Mouse (Mus musculus): Measurements from ENCODE around the gene Pomt1. TPM values are rescaled to one million over a fixed set of nuclear protein-coding genes. Genes with fewer than 3 reads are reported as not detected.

The Pomt1 gene
- polyA plus RNA-seq, 1 experiment from 2014 or later: 29.7 TPM

GRCm38 (mm10) chr2:32258887-32259533 lies 22.6 kb downstream of the Pomt1 start:
- peak overlapping the region; percentile 91 for H3K27ac ChIP-seq
- peaks cover 20% of the 10 kb centered on the region for H3K4me1 ChIP-seq
- peak overlapping the region; percentile 90 for H3K4me3 ChIP-seq
- peaks cover 43% of the 10 kb centered on the region for H3K36me3 ChIP-seq (replicated peaks)
- WGBS: 67% methylated on average over 6 of the region's 6 CpGs
- DNase-seq (ENCODE audit: extremely low spot score, low spot score): no peak
- H3K27me3 ChIP-seq (ENCODE audit: poor library complexity, severe bottlenecking): no peaks in the 10 kb centered on the region
- H3K9me3 ChIP-seq: no peaks in the 10 kb centered on the region

GRCm38 (mm10) chr2:32259657-32260417 lies 23.4 kb downstream of the Pomt1 start, which contains the start of gene Uck1:
Gene Uck1, minus strand, starts transcription at chr2:32260159.
- Histone ChIP-seq H3K27me3 (ENCODE audit: poor library complexity, severe bottlenecking) (no peaks in the 10 kb centered on the region), H3K36me3 (replicated peaks) (peaks cover 35% of the 10 kb centered on the region), H3K4me3 (peak within 1 kb of the TSS; percentile 90), H3K4me1 (peaks cover 20% of the 10 kb centered on the region), H3K27ac (peak within 1 kb of the TSS; percentile 91), H3K9me3 (no peaks in the 10 kb centered on the region)
- 2% methylated on average over 58 of the region's 59 CpGs for WGBS
- peak; percentile 87 for DNase-seq (ENCODE audit: extremely low spot score, low spot score)

- 22% methylated on average over 4 of the region's 4 CpGs for WGBS
- Histone ChIP-seq H3K27ac (no peak overlapping the region), H3K36me3 (replicated peaks) (peaks cover 30% of the 10 kb centered on the region), H3K4me3 (0 out of 2 replicates have a peak overlapping the region, but pooled peaks have one; percentile 90), H3K27me3 (ENCODE audit: poor library complexity, severe bottlenecking) (no peaks in the 10 kb centered on the region), H3K4me1 (peaks cover 20% of the 10 kb centered on the region), H3K9me3 (no peaks in the 10 kb centered on the region)
- peak; percentile 24 for DNase-seq (ENCODE audit: extremely low spot score, low spot score)
Measured at GRCm38 (mm10) chr2:32260635-32261034, 24.2 kb downstream of the Pomt1 start.

DNA sequence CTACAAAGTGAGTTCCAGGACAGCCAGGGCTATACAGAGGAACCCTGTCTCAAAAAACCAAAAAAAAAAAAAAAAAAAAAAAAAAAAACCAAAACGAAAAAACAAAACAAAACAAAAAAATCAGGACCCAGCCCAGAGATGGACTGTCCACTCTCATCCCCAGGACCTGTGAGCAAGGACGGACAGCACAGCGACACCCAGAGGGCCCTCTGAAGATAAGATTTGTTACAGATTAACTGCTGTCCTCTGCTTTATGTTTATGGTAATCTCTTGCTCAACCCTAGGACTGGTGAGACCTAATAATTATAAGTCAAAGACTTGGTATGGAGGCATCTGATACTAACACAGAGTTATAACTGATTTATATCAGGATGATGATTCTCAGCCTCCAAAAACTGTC lies 39.4 kb downstream of the Pomt1 start:
- Histone ChIP-seq H3K27ac (no peak overlapping the region), H3K4me3 (no peak overlapping the region), H3K4me1 (no peaks in the 10 kb centered on the region), H3K9me3 (no peaks in the 10 kb centered on the region), H3K36me3 (replicated peaks) (peaks cover 43% of the 10 kb centered on the region), H3K27me3 (ENCODE audit: poor library complexity, severe bottlenecking) (no peaks in the 10 kb centered on the region)
- WGBS: 81% methylated on average over 3 of the region's 3 CpGs
- no peak for DNase-seq (ENCODE audit: extremely low spot score, low spot score)

DNA sequence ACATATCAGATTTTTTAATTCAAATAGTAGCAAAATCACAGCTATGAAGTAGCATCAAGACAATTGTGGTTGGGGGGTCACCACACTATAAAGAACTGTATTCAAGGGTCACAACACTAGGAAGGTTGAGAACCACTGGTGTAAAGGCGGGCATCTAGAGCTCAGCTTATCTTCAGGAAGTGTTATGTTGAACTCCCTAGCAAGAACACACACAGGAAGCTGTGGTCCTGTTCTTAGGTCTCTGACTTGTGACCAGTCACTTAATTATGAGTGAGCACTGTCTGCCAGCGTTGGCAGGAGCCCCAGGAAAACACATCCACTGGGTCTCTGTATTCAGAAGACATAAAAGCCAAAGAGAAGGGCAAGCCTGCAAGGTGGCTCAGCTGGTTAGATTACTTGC lies 45.9 kb downstream of the Pomt1 start:
- H3K36me3 ChIP-seq (replicated peaks): peaks cover 89% of the 10 kb centered on the region
- 94% methylated on average over 2 of the region's 2 CpGs for WGBS
- H3K4me3 ChIP-seq: no peak overlapping the region

DNA sequence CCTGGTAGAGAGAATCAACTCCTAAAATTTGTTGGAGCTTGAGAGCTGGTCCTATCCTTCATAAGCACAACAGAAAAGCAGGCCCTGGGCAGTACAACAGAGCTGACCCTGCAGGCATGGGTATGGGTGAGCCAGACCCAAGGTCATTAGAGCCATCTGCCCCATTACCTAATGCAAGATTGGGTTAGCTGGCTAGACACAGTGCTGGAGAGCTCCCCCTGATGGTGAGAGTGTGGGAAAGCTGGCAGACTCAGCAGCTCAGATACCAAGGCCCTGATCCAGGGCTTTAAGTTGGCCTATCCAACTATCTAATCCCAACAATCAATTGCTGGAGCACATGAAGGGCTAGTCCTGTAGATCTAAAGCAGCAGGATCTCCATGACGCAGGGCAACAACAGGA lies 46.3 kb downstream of the Pomt1 start:
- H3K9me3 ChIP-seq: no peaks in the 10 kb centered on the region
- peaks cover 85% of the 10 kb centered on the region for H3K36me3 ChIP-seq (replicated peaks)
- DNase-seq (ENCODE audit: extremely low spot score, low spot score): no peak
- no peak overlapping the region for H3K27ac ChIP-seq
- H3K4me3 ChIP-seq: no peak overlapping the region
- H3K4me1 ChIP-seq: peaks cover 11% of the 10 kb centered on the region
- no peaks in the 10 kb centered on the region for H3K27me3 ChIP-seq (ENCODE audit: poor library complexity, severe bottlenecking)
- 85% methylated on average over 1 of the region's 1 CpGs for WGBS

More for the DNA sequence above, 45.9 kb downstream of the Pomt1 start:
- no peak overlapping the region for H3K27ac ChIP-seq
- no peaks in the 10 kb centered on the region for H3K9me3 ChIP-seq
- H3K27me3 ChIP-seq (ENCODE audit: poor library complexity, severe bottlenecking): no peaks in the 10 kb centered on the region
- DNase-seq (ENCODE audit: extremely low spot score, low spot score): no peak
- H3K4me1 ChIP-seq: peaks cover 11% of the 10 kb centered on the region

DNA sequence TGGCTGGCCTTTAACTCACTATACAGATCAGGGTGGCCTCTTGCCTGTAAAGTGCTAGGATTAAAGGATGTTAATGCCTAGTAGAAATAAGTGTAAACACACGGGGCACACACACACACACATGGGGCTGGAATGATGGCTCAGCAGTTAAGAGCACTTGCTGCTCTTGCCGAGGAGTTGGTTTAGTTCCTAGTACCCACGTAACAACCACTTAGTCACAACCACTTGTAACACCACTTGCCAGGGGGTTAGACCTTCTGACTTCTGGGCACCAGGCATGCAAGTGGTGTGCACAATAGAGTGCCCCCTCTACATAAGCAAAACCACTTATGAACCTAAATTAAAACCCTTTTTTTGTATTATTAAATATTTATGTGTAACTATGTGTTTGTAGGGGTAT lies 47.6 kb downstream of the Pomt1 start:
- Histone ChIP-seq H3K27ac (no peak overlapping the region), H3K9me3 (no peaks in the 10 kb centered on the region), H3K27me3 (ENCODE audit: poor library complexity, severe bottlenecking) (no peaks in the 10 kb centered on the region), H3K4me1 (peaks cover 18% of the 10 kb centered on the region), H3K4me3 (no peak overlapping the region), H3K36me3 (replicated peaks) (peaks cover 72% of the 10 kb centered on the region)
- DNase-seq (ENCODE audit: extremely low spot score, low spot score): no peak
- 97% methylated on average over 3 of the region's 3 CpGs for WGBS

DNA sequence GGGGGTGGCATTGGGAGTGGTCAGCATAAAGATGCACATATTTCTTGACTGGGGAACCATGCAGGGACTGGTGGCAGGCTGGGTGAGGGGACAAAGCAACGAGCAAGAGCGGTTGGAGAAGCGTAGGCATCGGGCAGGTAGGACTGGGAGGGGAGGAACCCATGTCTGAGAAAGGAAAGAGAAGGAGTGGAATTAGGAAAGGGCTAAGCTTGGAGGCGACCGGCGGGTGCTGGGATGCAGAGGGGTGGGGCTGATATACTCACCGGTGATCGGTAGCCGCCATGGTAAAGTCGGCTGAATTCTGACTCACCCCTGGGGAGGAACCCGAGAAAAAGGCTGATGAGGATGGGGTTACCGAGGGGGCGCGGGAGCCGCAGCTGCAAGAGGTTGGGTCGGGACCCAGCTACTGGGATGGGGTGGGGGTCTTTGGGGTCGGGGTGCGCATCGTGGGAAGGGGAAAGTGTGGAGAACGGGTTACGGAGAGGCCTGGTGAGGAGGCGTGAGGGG lies 51.0 kb downstream of the Pomt1 start, which contains the start of gene Golga2:
TSS of gene Golga2 (plus strand) at position 51 of the 507 bp plus-strand sequence.
- 1% methylated on average over 23 of the region's 23 CpGs for WGBS

GRCm38 (mm10) chr2:32287923-32288367 lies 51.6 kb downstream of the Pomt1 start, which contains the start of gene Swi5:
Gene Swi5, minus strand, starts transcription at chr2:32288075.
- H3K36me3 ChIP-seq (replicated peaks): peaks cover 45% of the 10 kb centered on the region
- H3K4me1 ChIP-seq: peaks cover 23% of the 10 kb centered on the region
- H3K27ac ChIP-seq: peak within 1 kb of the TSS; percentile 90
- WGBS: under 1% methylated on average over 40 of the region's 41 CpGs
- H3K9me3 ChIP-seq: no peaks in the 10 kb centered on the region
- peak within 1 kb of the TSS; percentile 95 for H3K4me3 ChIP-seq
- H3K27me3 ChIP-seq (ENCODE audit: poor library complexity, severe bottlenecking): no peaks in the 10 kb centered on the region
- peak; percentile 99 for DNase-seq (ENCODE audit: extremely low spot score, low spot score)

More for the DNA sequence above, 51.0 kb downstream of the Pomt1 start, which contains the start of gene Golga2:
- no peak for DNase-seq (ENCODE audit: extremely low spot score, low spot score)
- H3K36me3 ChIP-seq (replicated peaks): peaks cover 45% of the 10 kb centered on the region
- no peaks in the 10 kb centered on the region for H3K27me3 ChIP-seq (ENCODE audit: poor library complexity, severe bottlenecking)
- H3K4me1 ChIP-seq: peaks cover 23% of the 10 kb centered on the region
- no peaks in the 10 kb centered on the region for H3K9me3 ChIP-seq
- peak within 1 kb of the TSS; percentile 95 for H3K4me3 ChIP-seq
- H3K27ac ChIP-seq: peak within 1 kb of the TSS; percentile 90

DNA sequence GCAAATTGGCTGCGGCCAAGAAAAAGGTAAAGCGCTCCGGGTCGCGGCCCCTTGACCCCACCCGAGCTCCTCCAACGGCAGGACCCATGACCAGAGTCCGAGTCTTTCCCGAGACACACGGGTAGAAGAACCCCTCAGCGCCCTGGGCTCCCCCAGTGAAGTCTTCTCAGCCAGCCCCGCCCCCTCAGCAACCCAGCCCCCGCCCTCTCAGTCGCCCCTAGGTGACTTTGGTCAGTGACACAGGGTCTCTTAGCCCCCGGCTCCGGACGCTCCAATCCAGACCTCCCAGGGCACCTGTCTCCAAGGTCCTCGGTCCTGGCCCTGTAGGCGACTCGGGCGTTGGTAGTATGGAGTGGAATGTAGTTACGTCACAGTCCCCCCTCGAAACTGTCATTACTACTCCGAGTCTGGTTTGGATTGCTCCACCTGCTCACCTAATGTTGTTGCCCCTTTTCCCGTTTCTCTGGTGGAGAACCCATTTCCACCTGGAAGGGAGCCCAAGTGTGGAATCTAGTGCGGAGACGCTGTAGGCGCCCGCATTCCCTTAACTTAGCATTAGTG lies 52.1 kb downstream of the Pomt1 start:
- no peak for DNase-seq (ENCODE audit: extremely low spot score, low spot score)
- peak overlapping the region; percentile 90 for H3K27ac ChIP-seq
- peaks cover 23% of the 10 kb centered on the region for H3K4me1 ChIP-seq
- H3K9me3 ChIP-seq: no peaks in the 10 kb centered on the region
- peaks cover 44% of the 10 kb centered on the region for H3K36me3 ChIP-seq (replicated peaks)
- H3K27me3 ChIP-seq (ENCODE audit: poor library complexity, severe bottlenecking): no peaks in the 10 kb centered on the region
- WGBS: 6% methylated on average over 24 of the region's 29 CpGs
- H3K4me3 ChIP-seq: peak overlapping the region; percentile 95

- Histone ChIP-seq H3K4me1 (peaks cover 23% of the 10 kb centered on the region), H3K36me3 (replicated peaks) (peaks cover 39% of the 10 kb centered on the region), H3K9me3 (no peaks in the 10 kb centered on the region), H3K27ac (no peak overlapping the region), H3K27me3 (ENCODE audit: poor library complexity, severe bottlenecking) (no peaks in the 10 kb centered on the region), H3K4me3 (peak overlapping the region; percentile 95; the same call in 1 of the 2 replicates)
- no peak for DNase-seq (ENCODE audit: extremely low spot score, low spot score)
Measured at GRCm38 (mm10) chr2:32289578-32289977, 53.2 kb downstream of the Pomt1 start.

GRCm38 (mm10) chr2:32294348-32294747 lies 58.0 kb downstream of the Pomt1 start:
- 90% methylated on average over 8 of the region's 8 CpGs for WGBS

More at GRCm38 (mm10) chr2:32294348-32294747, 58.0 kb downstream of the Pomt1 start:
- Histone ChIP-seq H3K9me3 (no peaks in the 10 kb centered on the region), H3K4me3 (no peak overlapping the region), H3K27ac (no peak overlapping the region), H3K36me3 (replicated peaks) (peaks cover 64% of the 10 kb centered on the region), H3K4me1 (peaks cover 1% of the 10 kb centered on the region; the same call in 1 of the 2 replicates), H3K27me3 (ENCODE audit: poor library complexity, severe bottlenecking) (no peaks in the 10 kb centered on the region)
- no peak for DNase-seq (ENCODE audit: extremely low spot score, low spot score)

All from forebrain, embryonic 10.5 days (tissue).